Mouse (Mus musculus) heart, postnatal 0 days (tissue): ENCODE results near the gene Akap8.

Experiments
- CTCF ChIP-seq: IDR thresholded peaks from 2 replicates; pipeline ENCODE4 v1.5.1; 2016; ENCODE audit warnings: antibody characterized with exemption, control low read depth, low read depth
- EP300 ChIP-seq: IDR thresholded peaks from 2 replicates; pipeline ENCODE4 v1.6.1; 2016; ENCODE audit warnings: antibody characterized with exemption, low read depth

DNA sequence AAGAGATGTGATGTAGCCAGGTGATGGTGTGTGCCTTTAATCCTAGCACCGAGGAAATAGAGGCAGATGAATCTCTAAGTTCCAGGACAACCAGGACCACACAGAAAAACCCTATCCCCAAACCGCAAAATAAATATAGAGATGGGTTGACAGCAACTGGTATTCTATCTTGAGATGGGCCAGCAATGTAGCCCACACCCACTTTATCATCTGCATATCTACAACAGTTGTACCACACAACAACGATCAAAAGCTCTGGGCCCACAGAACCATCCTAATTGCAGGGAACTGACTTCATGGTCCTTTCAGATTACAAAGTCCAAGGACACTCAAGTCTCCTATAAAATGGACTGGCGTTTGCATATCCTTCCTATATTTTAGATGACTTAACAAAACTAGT is 13.1 kb downstream of the Akap8 start:
- TF ChIP-seq CTCF (no peak), EP300 (no peak)
